Mouse (Mus musculus): Measurements from ENCODE around the gene Crb2. TPM values are rescaled to one million over a fixed set of nuclear protein-coding genes. Genes with fewer than 3 reads are reported as not detected.

The Crb2 gene
- total and polyA plus RNA-seq, 3 experiments = 0.07 to 0.13 TPM; not detected in 1

- no peaks in the 10 kb centered on the region for H3K9me3 ChIP-seq (replicated peaks; ENCODE audit: low read length)
- in situ Hi-C loops (cut with MboI; ENCODE audit: low pct_ligation_motif_present, low pct_unique_long_range_greater_than_20kb, low sequenced_read_pairs) = loop anchor here (10.0 kb wide), 1 partner anchor 179 kb away; no protein-coding TSS in a partner anchor
- TF ChIP-seq JUND (conservative IDR thresholded peaks at IDR 0.05; ENCODE audit: low read depth, low read length) (no peak), NRF1 (IDR thresholded peaks at IDR 0.05; ENCODE audit: low read depth, low read length) (no peak), POLR2A (IDR thresholded peaks at IDR 0.05; ENCODE audit: low read depth, low read length) (no peak), RCOR1 (conservative IDR thresholded peaks at IDR 0.05; ENCODE audit: low read depth, low read length) (no peak), RAD21 (IDR thresholded peaks at IDR 0.05; ENCODE audit: low read depth, low read length) (no peak), E2F4 (IDR thresholded peaks at IDR 0.05; ENCODE audit: insufficient replicate concordance, low read depth, low read length) (no peak), ETS1 (conservative IDR thresholded peaks at IDR 0.05; ENCODE audit: low read depth, low read length) (no peak), HCFC1 (IDR thresholded peaks at IDR 0.05; ENCODE audit: low read depth, low read length) (no peak), MYC (IDR thresholded peaks at IDR 0.05; ENCODE audit: low read depth, low read length) (no peak), CHD2 (IDR thresholded peaks at IDR 0.05; ENCODE audit: low read length) (no peak), CHD1 (IDR thresholded peaks at IDR 0.05; ENCODE audit: low read depth, low read length) (no peak), ELF1 (IDR thresholded peaks at IDR 0.05; ENCODE audit: low read depth, low read length) (no peak), IRF4 (IDR thresholded peaks at IDR 0.05; ENCODE audit: low read depth, low read length) (no peak), UBTF (IDR thresholded peaks at IDR 0.05; ENCODE audit: low read depth, low read length) (no peak), KAT2A (IDR thresholded peaks at IDR 0.05; ENCODE audit: insufficient replicate concordance, low read length) (no peak), USF2 (conservative IDR thresholded peaks at IDR 0.05; ENCODE audit: low read depth, low read length) (no peak), MAFK (IDR thresholded peaks at IDR 0.05; ENCODE audit: insufficient replicate concordance, low read length) (no peak), MAX (IDR thresholded peaks at IDR 0.05; ENCODE audit: low read length) (no peak)
- no peak overlapping the region for H3K4me2 ChIP-seq (ENCODE audit: insufficient read depth, low read depth, poor library complexity, severe bottlenecking)
- no peak overlapping the region for H3K4me3 ChIP-seq (replicated peaks in 1 of 3; ENCODE audit: low read depth in 2 of 3, low read length in 2 of 3, poor library complexity in 1 of 3)
- no peaks in the 10 kb centered on the region for H3K27me3 ChIP-seq (replicated peaks)
- no peak overlapping the region for H3K9ac ChIP-seq (ENCODE audit: insufficient read depth, low read depth)
- no peak overlapping the region for H3K27ac ChIP-seq (ENCODE audit: insufficient read depth, low read depth)
- H3K79me2 ChIP-seq (replicated peaks; ENCODE audit: control insufficient read depth, extremely low read depth, insufficient read depth, poor library complexity, severe bottlenecking) = no peaks in the 10 kb centered on the region
- no peaks in the 10 kb centered on the region for H3K36me3 ChIP-seq (replicated peaks in 1 of 2; ENCODE audit: control insufficient read depth in 1 of 2, insufficient read depth in 1 of 2, low read length in 1 of 2)
- dilution Hi-C loops (cut with MboI; ENCODE audit: extremely low pct_ligation_motif_present, extremely low pct_unique_long_range_greater_than_20kb, low sequenced_read_pairs) = no loop called here
- H3K4me1 ChIP-seq (ENCODE audit: control insufficient read depth in 1 of 2, insufficient read depth in 2 of 2) = peaks cover 46 to 64% of the 10 kb centered on the region in 2 experiments
- no peak for DNase-seq (ENCODE audit: extremely low read depth)
These were observed 12.4 kb upstream of the Crb2 start for GRCm38 (mm10) chr2:37763638-37764037.

DNA sequence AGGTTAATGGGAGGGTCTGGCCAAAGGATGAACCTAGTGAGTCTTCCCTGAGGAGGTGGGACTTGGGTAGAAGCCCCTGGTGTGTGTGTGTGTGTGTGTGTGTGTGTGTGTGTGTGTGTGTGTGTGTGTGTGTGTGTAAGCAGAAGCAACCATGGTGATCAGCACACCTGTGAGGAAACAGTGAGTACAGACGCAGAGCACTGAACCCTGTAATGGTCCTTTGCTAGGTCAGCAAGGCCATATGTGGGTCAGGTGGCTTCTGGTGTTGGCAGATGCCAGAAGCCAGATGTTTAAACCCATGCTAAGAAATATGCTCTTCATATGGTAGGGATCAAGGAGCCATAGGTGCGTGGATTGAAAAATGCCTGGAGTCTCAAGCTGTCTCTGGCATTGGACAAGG is 11.5 kb upstream of the Crb2 start:
- in situ Hi-C loops (cut with MboI; ENCODE audit: low pct_ligation_motif_present, low pct_unique_long_range_greater_than_20kb, low sequenced_read_pairs) = loop anchor here (10.0 kb wide), 1 partner anchor 180 kb away; no protein-coding TSS in a partner anchor
- no peaks in the 10 kb centered on the region for H3K36me3 ChIP-seq (replicated peaks in 1 of 2; ENCODE audit: control insufficient read depth in 1 of 2, insufficient read depth in 1 of 2, low read length in 1 of 2)
- no peak overlapping the region for H3K4me3 ChIP-seq (replicated peaks in 1 of 3; ENCODE audit: low read depth in 2 of 3, low read length in 2 of 3, poor library complexity in 1 of 3)
- TF ChIP-seq TCF12 (IDR thresholded peaks at IDR 0.05; ENCODE audit: low read depth, low read length) (peak; percentile 57; the same call in 1 of the 2 replicates), ZC3H11A (IDR thresholded peaks at IDR 0.05; ENCODE audit: low read depth, low read length) (no peak)
- no peak overlapping the region for H3K9ac ChIP-seq (ENCODE audit: insufficient read depth, low read depth)
- no peak for DNase-seq (ENCODE audit: extremely low read depth)
- H3K9me3 ChIP-seq (replicated peaks; ENCODE audit: low read length) = no peaks in the 10 kb centered on the region
- no peaks in the 10 kb centered on the region for H3K27me3 ChIP-seq (replicated peaks)
- H3K27ac ChIP-seq (ENCODE audit: insufficient read depth, low read depth) = peak overlapping the region; percentile 85
- peaks cover 47 to 67% of the 10 kb centered on the region in 2 experiments for H3K4me1 ChIP-seq (ENCODE audit: control insufficient read depth in 1 of 2, insufficient read depth in 2 of 2)
- dilution Hi-C loops (cut with MboI; ENCODE audit: extremely low pct_ligation_motif_present, extremely low pct_unique_long_range_greater_than_20kb, low sequenced_read_pairs) = no loop called here
- no peaks in the 10 kb centered on the region for H3K79me2 ChIP-seq (replicated peaks; ENCODE audit: control insufficient read depth, extremely low read depth, insufficient read depth, poor library complexity, severe bottlenecking)
- H3K4me2 ChIP-seq (ENCODE audit: insufficient read depth, low read depth, poor library complexity, severe bottlenecking) = 0 out of 2 replicates have a peak overlapping the region, but pooled peaks have one; percentile 25

All from CH12.LX (cell line).